Mouse (Mus musculus) heart, embryonic 12.5 days (tissue): Measurements from ENCODE around the gene Creb3l4. TPM values are rescaled to one million over a fixed set of nuclear protein-coding genes. Genes with fewer than 3 reads are reported as not detected.
A peak's percentile ranks its signal among the peaks of the same experiment; 100 is the strongest.
"Not testable (repeated sequence)": the region's sequence is repeated elsewhere in the genome, so short reads cannot be mapped to it uniquely, and the experiment has no call there.

Experiments
- ATAC-seq: fragments of 200-750 bp; cut with Nextera tagmentation; 2 replicates; pipeline ENCODE4 v1.8.0; 2017; ENCODE audit warnings: moderate TSS enrichment, moderate library complexity; ENCODE audit not compliant: insufficient number of reproducible peaks, low FRiP score
- H3K27ac ChIP-seq: fragments of 300-500 bp; sonication (generic); 2 replicates; pipeline ENCODE4 v1.5.1; 2016; ENCODE audit warnings: mild to moderate bottlenecking, moderate library complexity; ENCODE audit not compliant: poor library complexity, severe bottlenecking
- H3K27me3 ChIP-seq: fragments of 300-500 bp; sonication (generic); replicated peaks from 2 replicates; pipeline ENCODE4 v1.6.1; 2016; ENCODE audit warnings: mild to moderate bottlenecking, moderate library complexity
- H3K36me3 ChIP-seq: fragments of 300-500 bp; sonication (generic); 2 replicates; pipeline ENCODE4 v1.6.1; 2016; ENCODE audit warnings: mild to moderate bottlenecking, moderate library complexity
- H3K4me1 ChIP-seq: fragments of 300-500 bp; sonication (generic); replicated peaks from 2 replicates; pipeline ENCODE4 v1.6.1; 2016; ENCODE audit warnings: mild to moderate bottlenecking
- H3K4me2 ChIP-seq: fragments of 300-500 bp; sonication (generic); 2 replicates; pipeline ENCODE4 v1.6.1; 2016; ENCODE audit warnings: mild to moderate bottlenecking, moderate library complexity
- H3K4me3 ChIP-seq: fragments of 300-500 bp; sonication (generic); 2 replicates; pipeline ENCODE4 v1.5.1; 2016; ENCODE audit warnings: mild to moderate bottlenecking
- H3K9ac ChIP-seq: fragments of 300-500 bp; sonication (generic); 2 replicates; pipeline ENCODE4 v1.6.1; 2016; ENCODE audit warnings: mild to moderate bottlenecking, moderate library complexity
- H3K9me3 ChIP-seq: fragments of 300-500 bp; sonication (generic); replicated peaks from 2 replicates; pipeline ENCODE4 v1.6.1; 2016; ENCODE audit warnings: mild to moderate bottlenecking, moderate library complexity
- WGBS: fragments of 180-500 bp; shearing (Covaris S2); methylation state at CpG from one replicate; pipeline ENCODE4 v1.1.7; 2016; 5-methylcytosine and 5-hydroxymethylcytosine counted together
- polyA plus RNA-seq: library from polyadenylated mRNA; unstranded; fragments of >200 nt; fragmentation: Nextera tagmentation; extraction: Ambion mirVana; gene quantifications from 2 replicates; pipeline ENCODE4 v1.2.1, GENCODE M21; 2016

Gene Creb3l4
- polyA plus RNA-seq, 1 experiment from 2014 or later, result 2.3 TPM

DNA sequence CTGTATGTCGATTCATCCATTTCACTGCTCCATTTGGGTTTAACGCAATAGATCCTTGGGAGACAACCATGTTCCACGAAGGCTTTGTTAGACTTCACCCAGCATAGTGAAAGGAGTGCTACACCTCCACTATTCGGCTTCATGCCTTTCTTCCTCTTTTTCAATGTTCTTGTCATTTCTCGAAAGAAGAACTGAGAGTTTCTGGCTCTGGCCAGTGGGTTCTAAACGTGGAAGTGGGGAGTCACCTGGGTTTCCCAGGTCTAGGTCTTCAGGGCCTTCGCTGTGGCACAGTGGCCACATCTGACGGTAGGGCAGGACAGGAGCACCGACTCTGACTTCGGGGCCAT, 21.3 kb upstream of the Creb3l4 start:
- peak overlapping the region; percentile 95; the same call in 1 of the 2 replicates for H3K9ac ChIP-seq
- no peak for ATAC-seq
- no peaks in the 10 kb centered on the region for H3K27me3 ChIP-seq
- H3K4me3 ChIP-seq, result peak overlapping the region; percentile 90
- H3K4me2 ChIP-seq, result peak overlapping the region; percentile 78
- no peaks in the 10 kb centered on the region for H3K9me3 ChIP-seq
- peak overlapping the region; percentile 98; the same call in 1 of the 2 replicates for H3K27ac ChIP-seq
- H3K36me3 ChIP-seq, result peaks cover 50% of the 10 kb centered on the region
- H3K4me1 ChIP-seq, result peaks cover 20% of the 10 kb centered on the region
- WGBS, result 32% methylated on average over 10 of the region's 10 CpGs

- WGBS, result 88% methylated on average over 5 of the region's 5 CpGs
- Histone ChIP-seq H3K36me3 (peaks cover 56% of the 10 kb centered on the region), H3K9ac (no peak overlapping the region), H3K4me2 (no peak overlapping the region), H3K27me3 (no peaks in the 10 kb centered on the region), H3K4me3 (no peak overlapping the region), H3K27ac (no peak overlapping the region), H3K9me3 (no peaks in the 10 kb centered on the region), H3K4me1 (peaks cover 20% of the 10 kb centered on the region)
- ATAC-seq, result no peak
Measured at GRCm38 (mm10) chr3:90263121-90263771, 19.9 kb upstream of the Creb3l4 start.

GRCm38 (mm10) chr3:90258521-90258920, 15.2 kb upstream of the Creb3l4 start:
- Histone ChIP-seq H3K4me2 (no peak overlapping the region), H3K4me1 (peaks cover 7% of the 10 kb centered on the region), H3K27ac (no peak overlapping the region), H3K36me3 (peaks cover 69% of the 10 kb centered on the region), H3K9me3 (no peaks in the 10 kb centered on the region), H3K4me3 (no peak overlapping the region), H3K9ac (no peak overlapping the region), H3K27me3 (no peaks in the 10 kb centered on the region)
- no peak for ATAC-seq
- WGBS, result 86% methylated on average over 4 of the region's 4 CpGs

- Histone ChIP-seq H3K9me3 (no peaks in the 10 kb centered on the region), H3K27me3 (no peaks in the 10 kb centered on the region), H3K4me1 (peaks cover 7% of the 10 kb centered on the region), H3K27ac (no peak overlapping the region), H3K4me2 (no peak overlapping the region), H3K4me3 (no peak overlapping the region), H3K9ac (no peak overlapping the region), H3K36me3 (peaks cover 53% of the 10 kb centered on the region)
- WGBS, result 87% methylated on average over 19 of the region's 19 CpGs
- ATAC-seq, result no peak
Measured at GRCm38 (mm10) chr3:90256731-90257530, 13.6 kb upstream of the Creb3l4 start.

DNA sequence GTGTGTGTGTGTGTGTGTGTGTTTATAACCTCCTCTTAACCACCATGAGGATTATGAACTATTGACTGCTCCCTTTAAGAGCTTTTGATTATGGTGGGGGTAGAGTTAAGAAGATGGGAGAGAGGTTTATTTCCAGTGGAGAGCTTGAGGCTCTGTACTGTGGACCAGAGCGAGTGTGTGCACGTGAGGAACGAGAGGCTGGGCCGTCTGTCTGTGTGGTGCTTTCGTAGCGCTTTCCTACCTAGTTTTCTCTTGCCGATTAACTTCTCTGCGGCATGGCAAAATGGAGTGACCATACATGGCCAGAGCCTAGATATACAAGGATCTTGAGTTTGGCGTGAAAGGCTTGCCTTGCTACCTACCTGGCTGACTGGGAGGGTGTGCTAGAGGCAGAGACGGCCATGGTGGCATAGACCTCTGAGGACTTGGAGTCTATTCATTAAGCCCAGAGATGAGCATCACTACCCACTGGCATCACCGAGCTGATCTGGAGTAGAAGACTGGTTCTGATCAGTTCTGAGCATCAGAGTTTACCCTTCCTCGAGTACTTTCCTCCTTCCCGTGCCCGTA, 12.6 kb upstream of the Creb3l4 start:
- Histone ChIP-seq H3K4me1 (peaks cover 10% of the 10 kb centered on the region), H3K27ac (no peak overlapping the region), H3K27me3 (no peaks in the 10 kb centered on the region), H3K4me2 (no peak overlapping the region), H3K4me3 (no peak overlapping the region), H3K36me3 (peaks cover 52% of the 10 kb centered on the region), H3K9ac (no peak overlapping the region), H3K9me3 (no peaks in the 10 kb centered on the region)
- 89% methylated on average over 14 of the region's 14 CpGs for WGBS
- no peak for ATAC-seq

DNA sequence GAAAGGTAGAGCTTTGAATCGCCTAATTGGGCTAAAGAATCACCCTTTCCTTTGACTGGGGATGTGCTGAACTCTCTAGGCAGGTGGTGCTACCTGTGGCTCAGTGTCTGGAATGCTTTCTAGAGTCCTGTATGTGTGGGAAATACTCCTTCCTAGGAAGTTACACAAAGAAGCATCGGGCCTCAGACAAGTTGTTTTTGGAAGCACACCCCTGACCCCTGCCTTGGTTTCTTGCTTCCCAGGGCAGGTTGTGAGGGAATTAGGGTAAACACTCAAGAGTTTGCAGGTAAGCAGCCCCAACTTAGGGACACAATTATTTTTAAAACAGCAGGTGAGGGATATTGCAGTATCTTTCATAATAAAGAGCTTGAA, 11.9 kb upstream of the Creb3l4 start:
- Histone ChIP-seq H3K9ac (peak overlapping the region; percentile 86), H3K27ac (no peak overlapping the region), H3K9me3 (no peaks in the 10 kb centered on the region), H3K27me3 (no peaks in the 10 kb centered on the region), H3K4me3 (peak overlapping the region; percentile 87), H3K4me1 (peaks cover 15% of the 10 kb centered on the region), H3K36me3 (peaks cover 51% of the 10 kb centered on the region), H3K4me2 (peak overlapping the region; percentile 85)
- WGBS, result 30% methylated on average over 2 of the region's 2 CpGs
- ATAC-seq, result no peak

DNA sequence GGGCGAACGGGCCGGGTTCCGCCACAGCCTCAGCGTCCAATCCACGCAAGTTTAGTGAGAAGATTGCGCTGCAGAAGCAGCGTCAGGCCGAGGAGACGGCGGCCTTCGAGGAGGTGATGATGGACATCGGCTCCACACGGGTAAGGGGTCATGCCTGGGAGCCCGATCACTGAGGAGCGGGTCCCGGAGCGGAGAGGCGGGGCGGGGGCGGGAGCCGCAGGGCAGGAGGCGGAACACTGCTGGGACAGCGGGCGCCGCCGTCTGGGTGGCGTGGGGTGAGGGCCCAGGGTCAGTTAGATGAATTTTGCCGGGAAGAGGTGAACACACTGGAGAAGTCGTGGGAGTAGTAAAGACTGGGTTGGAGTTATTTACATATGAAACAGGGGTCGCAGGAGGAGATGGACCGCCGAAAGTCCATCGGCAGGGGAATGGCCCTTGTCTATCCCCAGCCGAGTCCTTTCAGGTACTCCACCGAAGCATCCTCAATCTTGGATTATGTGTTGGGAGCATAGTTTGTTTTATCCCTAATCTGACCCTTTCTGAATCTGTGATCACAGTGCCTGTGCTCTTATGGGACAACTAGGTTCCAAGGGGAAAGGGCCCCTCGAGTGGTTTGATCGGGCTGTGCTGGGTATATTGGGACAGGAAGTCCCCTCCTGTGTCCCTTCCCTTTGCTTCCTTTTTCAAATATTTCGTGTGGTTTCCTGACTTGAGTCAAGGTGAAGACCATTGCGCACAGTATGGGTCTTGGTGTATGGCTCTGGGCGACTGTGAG, 11.3 kb upstream of the Creb3l4 start:
- Histone ChIP-seq H3K36me3 (peaks cover 48% of the 10 kb centered on the region), H3K27me3 (no peaks in the 10 kb centered on the region), H3K9me3 (no peaks in the 10 kb centered on the region), H3K4me2 (peak overlapping the region; percentile 85), H3K9ac (peak overlapping the region; percentile 86), H3K4me1 (peaks cover 16% of the 10 kb centered on the region), H3K4me3 (peak overlapping the region; percentile 87), H3K27ac (peak overlapping the region; percentile 91)
- WGBS, result 1% methylated on average over 41 of the region's 41 CpGs
- peak; percentile 82 for ATAC-seq

- peak within 1 kb of the TSS; percentile 86 for H3K9ac ChIP-seq
- H3K36me3 ChIP-seq, result peaks cover 41% of the 10 kb centered on the region
- WGBS, result 2% methylated on average over 40 of the region's 40 CpGs
- H3K9me3 ChIP-seq, result no peaks in the 10 kb centered on the region
- peak within 1 kb of the TSS; percentile 91 for H3K27ac ChIP-seq
- H3K4me2 ChIP-seq, result peak within 1 kb of the TSS; percentile 85
- peak; percentile 97 for ATAC-seq
- peaks cover 23% of the 10 kb centered on the region for H3K4me1 ChIP-seq
- peak within 1 kb of the TSS; percentile 87 for H3K4me3 ChIP-seq
- H3K27me3 ChIP-seq, result no peaks in the 10 kb centered on the region
Measured at GRCm38 (mm10) chr3:90253653-90254418, 10.5 kb upstream of the Creb3l4 start, which contains the start of gene Crtc2. Gene Crtc2, plus strand, starts transcription at chr3:90254163.

- WGBS, result 62% methylated on average over 1 of the region's 1 CpGs
- H3K9me3 ChIP-seq, ATAC-seq, H3K4me3 ChIP-seq, H3K27ac ChIP-seq, H3K27me3 ChIP-seq: not testable (repeated sequence)
- peak overlapping the region; percentile 85; the same call in 1 of the 2 replicates for H3K4me2 ChIP-seq
- H3K36me3 ChIP-seq, result peaks cover 34% of the 10 kb centered on the region
- 0 out of 2 replicates have a peak overlapping the region, but pooled peaks have one; percentile 60 for H3K9ac ChIP-seq
- H3K4me1 ChIP-seq, result peaks cover 25% of the 10 kb centered on the region
Measured at GRCm38 (mm10) chr3:90253174-90253573, 9.9 kb upstream of the Creb3l4 start.

DNA sequence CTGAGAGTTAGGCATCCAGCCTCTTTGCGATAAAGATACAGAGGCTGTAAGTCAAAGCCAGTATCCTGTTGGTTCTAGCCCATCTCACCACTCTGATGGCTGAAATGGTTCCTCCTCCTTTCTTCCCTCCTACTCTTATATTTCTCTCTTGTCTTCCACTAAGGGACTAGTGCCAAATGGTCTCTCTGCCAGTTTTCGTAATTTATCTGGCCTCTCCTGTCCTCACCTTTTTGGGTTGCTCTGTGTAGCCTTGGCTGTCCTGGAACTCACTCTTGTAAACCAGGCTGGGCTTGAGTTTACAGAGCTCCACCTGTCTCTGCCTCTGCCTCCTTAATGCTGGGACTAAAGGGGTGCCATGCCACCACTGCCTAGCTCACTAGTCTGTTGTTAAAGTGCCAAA, 9.3 kb upstream of the Creb3l4 start:
- WGBS, result 77% methylated on average over 2 of the region's 2 CpGs

More for the DNA sequence above, 9.3 kb upstream of the Creb3l4 start:
- H3K4me2 ChIP-seq, H3K9me3 ChIP-seq, H3K4me3 ChIP-seq, H3K27ac ChIP-seq, ATAC-seq, H3K27me3 ChIP-seq, H3K9ac ChIP-seq: not testable (repeated sequence)
- Histone ChIP-seq H3K36me3 (peaks cover 29% of the 10 kb centered on the region), H3K4me1 (peaks cover 26% of the 10 kb centered on the region)
